In genomic region chr12:29368820-29369175, GRCm38 (mm10) we compare ENCODE assay signal across 8 mouse cellular contexts.
A peak's percentile ranks its signal among the peaks of the same experiment; 100 is the strongest.
DNase-seq lines count a peak whose midpoint lies in the region; ATAC-seq and TF ChIP-seq lines count a peak whose summit lies in the region.

No protein-coding gene starts in this region.

- no peak overlapping the region for H3K27ac ChIP-seq in lung, embryonic 14.5 days (ENCODE audit: low read depth)
- peak overlapping the region; percentile 84 for H3K27ac ChIP-seq in hindbrain, postnatal 0 days
- H3K27ac ChIP-seq in neural tube, embryonic 15.5 days (replicated peaks) = peak overlapping the region; percentile 86

- H3K36me3 ChIP-seq in lung, embryonic 14.5 days (ENCODE audit: insufficient read depth) = no peaks in the 10 kb centered on the region
- no peaks in the 10 kb centered on the region for H3K36me3 ChIP-seq in hindbrain, postnatal 0 days (ENCODE audit: insufficient read depth, low read length)
- no peaks in the 10 kb centered on the region for H3K36me3 ChIP-seq in neural tube, embryonic 15.5 days

- 0 out of 2 replicates have a peak, but pooled peaks have one; percentile 28 for ATAC-seq in lung, embryonic 14.5 days (ENCODE audit: insufficient read depth)
- peak; percentile 47 for ATAC-seq in hindbrain, postnatal 0 days
- ATAC-seq in neural tube, embryonic 15.5 days (ENCODE audit: low FRiP score) = peak; percentile 43

- H3K4me2 ChIP-seq in lung, embryonic 14.5 days = peak overlapping the region; percentile 52
- peak overlapping the region; percentile 47 for H3K4me2 ChIP-seq in hindbrain, postnatal 0 days (ENCODE audit: low read depth, low read length)
- H3K4me2 ChIP-seq in neural tube, embryonic 15.5 days = peak overlapping the region; percentile 49

- peak; percentile 34 for DNase-seq in cerebellum, adult 9-11 months
- DNase-seq in cerebellum, adult 9-10 months = no peak
- DNase-seq in lung, embryonic 14.5 days = no peak
- no peak for DNase-seq in lung, postnatal 4 days
- no peak for DNase-seq in hindbrain, postnatal 0 days (ENCODE audit: low spot score)
- DNase-seq in right cerebral cortex, postnatal 14 days = no peak
- DNase-seq in spleen, postnatal 10 days (ENCODE audit: low spot score in 2 of 2) = no peak

- no peak overlapping the region for H3K9ac ChIP-seq in lung, embryonic 14.5 days
- peak overlapping the region; percentile 25; the same call in 1 of the 2 replicates for H3K9ac ChIP-seq in hindbrain, postnatal 0 days (replicated peaks; ENCODE audit: low read length)
- peak overlapping the region; percentile 23; the same call in 1 of the 2 replicates for H3K9ac ChIP-seq in neural tube, embryonic 15.5 days (replicated peaks)

- no peak overlapping the region for H3K4me3 ChIP-seq in lung, embryonic 14.5 days (ENCODE audit: low read depth, low read length)
- H3K4me3 ChIP-seq in hindbrain, postnatal 0 days (ENCODE audit: low read length) = no peak overlapping the region
- peak overlapping the region; percentile 10 for H3K4me3 ChIP-seq in neural tube, embryonic 15.5 days (replicated peaks)

- TF ChIP-seq CTCF in lung, embryonic 14.5 days (IDR thresholded peaks at IDR 0.05; ENCODE audit: low read depth) = no peak
- no peak for TF ChIP-seq CTCF in hindbrain, postnatal 0 days (IDR thresholded peaks at IDR 0.05; ENCODE audit: low read depth)

- WGBS in lung, embryonic 14.5 days = 28% methylated on average over 5 of the region's 5 CpGs
- 4% methylated on average over 5 of the region's 5 CpGs for whole genome bisulfite sequencing in hindbrain, postnatal 0 days
- WGBS in neural tube, embryonic 15.5 days = 7% methylated on average over 5 of the region's 5 CpGs

- no peaks in the 10 kb centered on the region for H3K4me1 ChIP-seq in lung, embryonic 14.5 days (ENCODE audit: insufficient read depth)
- peaks cover 7% of the 10 kb centered on the region; the same call in 1 of the 2 replicates for H3K4me1 ChIP-seq in hindbrain, postnatal 0 days (ENCODE audit: insufficient read depth, low read length)
- peaks cover 25% of the 10 kb centered on the region for H3K4me1 ChIP-seq in neural tube, embryonic 15.5 days

- no peaks in the 10 kb centered on the region for H3K27me3 ChIP-seq in lung, embryonic 14.5 days (ENCODE audit: insufficient read depth, low read length)
- H3K27me3 ChIP-seq in hindbrain, postnatal 0 days (ENCODE audit: insufficient read depth, low read length) = no peaks in the 10 kb centered on the region
- no peaks in the 10 kb centered on the region for H3K27me3 ChIP-seq in neural tube, embryonic 15.5 days (replicated peaks)

- no peaks in the 10 kb centered on the region for H3K9me3 ChIP-seq in lung, embryonic 14.5 days (ENCODE audit: low read depth, low read length)
- H3K9me3 ChIP-seq in hindbrain, postnatal 0 days (ENCODE audit: low read length) = no peaks in the 10 kb centered on the region
- H3K9me3 ChIP-seq in neural tube, embryonic 15.5 days (replicated peaks) = no peaks in the 10 kb centered on the region
